Mouse (Mus musculus): ENCODE results near the gene Cass4. TPM values are rescaled to one million over a fixed set of nuclear protein-coding genes. Genes with fewer than 3 reads are reported as not detected.
A peak's percentile ranks its signal among the peaks of the same experiment; 100 is the strongest.

Cass4 gene
- polyA plus RNA-seq, 1 experiment from 2014 or later, result 0.22 TPM

DNA sequence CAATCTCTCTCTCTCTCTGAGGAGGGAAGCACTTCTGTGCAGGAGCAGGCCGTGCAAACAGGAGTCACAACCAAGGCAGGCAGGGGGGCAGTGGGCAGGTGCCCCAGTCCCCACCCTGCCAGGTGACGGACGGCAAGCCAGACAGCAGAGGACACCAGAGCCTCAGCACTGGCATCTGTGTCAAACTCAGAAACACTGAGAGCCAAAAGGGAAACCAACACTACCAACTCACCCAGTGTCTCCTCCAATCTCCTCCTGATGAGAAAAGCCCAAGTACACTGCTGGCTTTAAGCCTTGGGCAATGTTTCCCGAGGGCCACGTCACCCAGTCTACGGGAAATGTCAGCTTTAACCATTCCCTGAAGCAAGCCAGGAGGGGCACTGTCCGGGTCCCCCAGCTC lies 30.4 kb upstream of the Cass4 start:
- WGBS, result 85% methylated on average over 7 of the region's 7 CpGs

DNA sequence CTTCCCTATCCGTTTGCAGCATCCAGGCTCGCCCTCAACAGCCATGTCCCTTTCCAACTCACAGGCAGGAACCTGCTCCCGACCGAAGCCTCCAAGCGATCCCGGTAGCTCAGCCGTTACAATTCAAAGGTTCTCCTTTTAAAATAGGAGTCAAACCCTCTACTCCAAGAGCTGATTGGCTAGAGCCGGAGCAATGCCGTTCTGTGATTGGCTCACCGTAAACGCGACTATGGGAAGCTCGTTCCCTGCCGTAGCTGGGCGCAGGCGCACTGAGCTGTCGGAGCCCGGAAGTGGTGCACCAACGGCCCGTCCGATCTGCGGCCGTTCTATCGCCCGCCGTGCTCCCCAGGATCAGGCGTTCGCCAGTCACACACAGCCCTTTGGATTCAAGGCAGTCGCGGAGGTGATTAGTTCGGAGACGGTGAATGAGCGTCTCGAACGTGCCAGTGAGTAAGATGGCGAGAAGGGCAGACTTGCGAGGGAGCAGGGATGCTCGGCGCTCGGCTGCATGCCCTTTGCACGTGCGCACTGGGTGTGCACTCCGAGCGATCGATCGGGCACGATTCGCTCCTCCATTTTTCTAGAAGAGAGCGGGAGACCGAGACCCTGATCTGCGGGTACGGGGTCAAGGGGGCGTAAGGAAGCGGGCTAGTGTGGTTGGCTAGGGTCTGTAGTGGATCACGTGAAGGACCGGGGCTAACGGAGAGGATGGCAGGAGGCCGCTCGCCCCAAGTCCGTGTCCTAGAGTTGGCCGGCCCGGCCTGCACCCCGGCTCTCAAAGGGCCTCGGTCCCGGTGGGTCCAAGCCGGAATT lies 23.0 kb upstream of the Cass4 start, which contains the start of the genes Aurka and Cstf1:
TSS of gene Aurka (minus strand) at position 125 of the 813 bp plus-strand sequence.
TSS of gene Cstf1 (plus strand) at position 271 of the 813 bp plus-strand sequence.
- Histone ChIP-seq H3K4me3 (peak within 1 kb of the TSS; percentile 96), H3K27me3 (no peaks in the 10 kb centered on the region), H3K9me3 (no peaks in the 10 kb centered on the region), H3K4me1 (peaks cover 42% of the 10 kb centered on the region), H3K27ac (peak within 1 kb of the TSS; percentile 89), H3K9ac (peak within 1 kb of the TSS; percentile 98), H3K4me2 (peak within 1 kb of the TSS; percentile 80), H3K36me3 (peaks cover 51% of the 10 kb centered on the region)
- WGBS, result under 1% methylated on average over 66 of the region's 66 CpGs
- ATAC-seq (ENCODE audit: insufficient number of reproducible peaks, insufficient read depth, low FRiP score, low TSS enrichment, low read depth), result peak; percentile 96

More for the DNA sequence above, 30.4 kb upstream of the Cass4 start:
- no peak overlapping the region for H3K4me2 ChIP-seq
- H3K27me3 ChIP-seq, result no peaks in the 10 kb centered on the region
- H3K4me1 ChIP-seq, result peaks cover 15% of the 10 kb centered on the region
- H3K36me3 ChIP-seq, result peaks cover 90% of the 10 kb centered on the region
- no peak for ATAC-seq (ENCODE audit: insufficient number of reproducible peaks, insufficient read depth, low FRiP score, low TSS enrichment, low read depth)
- no peaks in the 10 kb centered on the region for H3K9me3 ChIP-seq
- H3K4me3 ChIP-seq, result no peak overlapping the region
- H3K9ac ChIP-seq, result no peak overlapping the region
- no peak overlapping the region for H3K27ac ChIP-seq

DNA sequence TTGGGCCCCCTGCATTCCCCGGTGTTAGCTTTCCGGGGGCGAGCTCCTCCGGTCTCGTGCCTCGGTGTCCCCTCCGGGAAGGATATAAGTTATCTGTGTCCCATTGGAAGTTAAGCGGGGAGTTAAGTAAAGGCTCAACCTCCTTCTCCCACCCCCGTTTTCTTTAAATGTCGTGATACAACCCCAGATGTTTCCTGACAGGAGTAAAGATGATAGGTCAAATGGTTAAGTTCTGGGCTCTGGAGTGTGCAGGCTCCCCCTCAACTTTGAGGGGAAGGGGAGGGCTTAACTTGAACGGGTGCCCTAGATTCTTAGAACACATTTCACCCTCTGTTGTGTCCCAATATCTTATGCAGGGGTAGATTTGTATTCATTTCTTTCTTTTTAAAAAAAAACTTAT lies 22.3 kb upstream of the Cass4 start:
- Histone ChIP-seq H3K27me3 (no peaks in the 10 kb centered on the region), H3K4me1 (peaks cover 42% of the 10 kb centered on the region), H3K36me3 (peaks cover 51% of the 10 kb centered on the region), H3K4me3 (peak overlapping the region; percentile 96), H3K4me2 (peak overlapping the region; percentile 80), H3K9me3 (no peaks in the 10 kb centered on the region), H3K27ac (peak overlapping the region; percentile 89), H3K9ac (peak overlapping the region; percentile 98)
- 0% methylated on average over 11 of the region's 11 CpGs for WGBS
- no peak for ATAC-seq (ENCODE audit: insufficient number of reproducible peaks, insufficient read depth, low FRiP score, low TSS enrichment, low read depth)

DNA sequence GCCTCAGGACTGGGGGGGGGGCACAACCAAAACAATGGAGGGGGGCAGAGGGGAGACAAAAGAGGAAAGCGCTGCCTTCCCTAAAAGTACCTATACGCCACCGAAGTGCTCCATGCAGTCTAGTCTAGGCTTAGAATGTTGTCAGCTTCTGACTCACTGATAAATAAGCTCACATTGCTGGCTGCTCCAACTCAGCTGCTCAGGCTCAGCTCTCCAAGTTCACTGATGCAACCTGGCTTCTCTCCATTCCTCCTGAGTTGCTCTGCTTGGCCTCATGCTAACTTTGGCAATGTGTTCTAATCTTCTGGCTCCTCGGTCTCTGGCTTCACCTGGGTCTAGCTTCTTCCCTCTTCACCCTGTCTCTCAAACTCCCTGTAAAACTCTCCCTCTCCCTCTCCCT lies 17.0 kb upstream of the Cass4 start:
- Histone ChIP-seq H3K4me1 (peaks cover 9% of the 10 kb centered on the region), H3K9me3 (no peaks in the 10 kb centered on the region), H3K27ac (no peak overlapping the region), H3K36me3 (peaks cover 84% of the 10 kb centered on the region), H3K4me2 (no peak overlapping the region), H3K27me3 (no peaks in the 10 kb centered on the region), H3K4me3 (no peak overlapping the region), H3K9ac (no peak overlapping the region)
- ATAC-seq (ENCODE audit: insufficient number of reproducible peaks, insufficient read depth, low FRiP score, low TSS enrichment, low read depth), result no peak
- 89% methylated on average over 4 of the region's 4 CpGs for WGBS

- WGBS, result 50% methylated on average over 5 of the region's 5 CpGs
- Histone ChIP-seq H3K4me2 (no peak overlapping the region), H3K27me3 (no peaks in the 10 kb centered on the region), H3K4me3 (no peak overlapping the region), H3K9ac (no peak overlapping the region), H3K9me3 (no peaks in the 10 kb centered on the region), H3K27ac (no peak overlapping the region), H3K36me3 (peaks cover 89% of the 10 kb centered on the region), H3K4me1 (peaks cover 4% of the 10 kb centered on the region; the same call in 1 of the 2 replicates)
- no peak for ATAC-seq (ENCODE audit: insufficient number of reproducible peaks, insufficient read depth, low FRiP score, low TSS enrichment, low read depth)
These were observed 16.5 kb upstream of the Cass4 start for GRCm38 (mm10) chr2:172376999-172377515.

GRCm38 (mm10) chr2:172378332-172378731 lies 15.3 kb upstream of the Cass4 start:
- WGBS, result 65% methylated on average over 7 of the region's 7 CpGs
- Histone ChIP-seq H3K36me3 (peaks cover 93% of the 10 kb centered on the region), H3K4me2 (no peak overlapping the region), H3K27ac (no peak overlapping the region), H3K27me3 (no peaks in the 10 kb centered on the region), H3K4me1 (no peaks in the 10 kb centered on the region), H3K4me3 (no peak overlapping the region), H3K9ac (no peak overlapping the region), H3K9me3 (no peaks in the 10 kb centered on the region)
- ATAC-seq (ENCODE audit: insufficient number of reproducible peaks, insufficient read depth, low FRiP score, low TSS enrichment, low read depth), result no peak

GRCm38 (mm10) chr2:172380513-172380912 lies 13.1 kb upstream of the Cass4 start:
- no peaks in the 10 kb centered on the region for H3K4me1 ChIP-seq
- no peaks in the 10 kb centered on the region for H3K9me3 ChIP-seq
- no peak for ATAC-seq (ENCODE audit: insufficient number of reproducible peaks, insufficient read depth, low FRiP score, low TSS enrichment, low read depth)
- no peak overlapping the region for H3K27ac ChIP-seq
- no peak overlapping the region for H3K9ac ChIP-seq
- no peak overlapping the region for H3K4me2 ChIP-seq
- H3K27me3 ChIP-seq, result no peaks in the 10 kb centered on the region
- peaks cover 74% of the 10 kb centered on the region for H3K36me3 ChIP-seq
- H3K4me3 ChIP-seq, result no peak overlapping the region
- 95% methylated on average over 17 of the region's 17 CpGs for WGBS

GRCm38 (mm10) chr2:172381341-172381740 lies 12.3 kb upstream of the Cass4 start:
- Histone ChIP-seq H3K4me2 (no peak overlapping the region), H3K4me3 (no peak overlapping the region), H3K27ac (no peak overlapping the region), H3K9me3 (no peaks in the 10 kb centered on the region), H3K9ac (no peak overlapping the region), H3K4me1 (no peaks in the 10 kb centered on the region), H3K27me3 (no peaks in the 10 kb centered on the region), H3K36me3 (peaks cover 66% of the 10 kb centered on the region)
- ATAC-seq (ENCODE audit: insufficient number of reproducible peaks, insufficient read depth, low FRiP score, low TSS enrichment, low read depth), result no peak
- WGBS, result 91% methylated on average over 11 of the region's 11 CpGs

- Histone ChIP-seq H3K27me3 (no peaks in the 10 kb centered on the region), H3K4me1 (no peaks in the 10 kb centered on the region), H3K9ac (no peak overlapping the region), H3K4me2 (no peak overlapping the region), H3K9me3 (no peaks in the 10 kb centered on the region), H3K36me3 (peaks cover 61% of the 10 kb centered on the region), H3K4me3 (no peak overlapping the region), H3K27ac (no peak overlapping the region)
- 87% methylated on average over 12 of the region's 12 CpGs for WGBS
- no peak for ATAC-seq (ENCODE audit: insufficient number of reproducible peaks, insufficient read depth, low FRiP score, low TSS enrichment, low read depth)
These were observed 11.7 kb upstream of the Cass4 start for GRCm38 (mm10) chr2:172381898-172382297.

DNA sequence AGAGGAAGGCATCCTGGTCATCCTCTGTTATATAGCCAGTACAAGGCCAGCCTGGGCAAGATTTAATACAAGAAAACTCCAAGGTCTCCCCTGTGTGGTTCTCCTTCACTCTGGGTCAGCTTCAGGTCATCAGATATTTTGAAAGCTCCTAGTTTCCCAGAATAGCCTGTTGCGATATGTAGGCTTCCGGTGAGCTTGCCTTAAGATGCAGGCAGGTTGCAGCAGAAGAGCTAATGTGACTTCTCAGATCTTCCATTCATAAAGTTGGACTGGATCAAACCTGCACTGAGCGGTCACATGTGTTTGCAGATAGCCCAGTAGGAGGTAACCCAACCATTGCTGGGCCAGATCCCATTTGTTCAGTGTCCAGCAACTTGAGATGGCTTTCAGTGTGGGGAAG lies 8.9 kb upstream of the Cass4 start:
- Histone ChIP-seq H3K4me2 (no peak overlapping the region), H3K4me3 (no peak overlapping the region), H3K9ac (no peak overlapping the region), H3K4me1 (no peaks in the 10 kb centered on the region), H3K36me3 (peaks cover 37% of the 10 kb centered on the region), H3K9me3 (no peaks in the 10 kb centered on the region), H3K27ac (no peak overlapping the region), H3K27me3 (no peaks in the 10 kb centered on the region)
- 94% methylated on average over 3 of the region's 3 CpGs for WGBS
- no peak for ATAC-seq (ENCODE audit: insufficient number of reproducible peaks, insufficient read depth, low FRiP score, low TSS enrichment, low read depth)

- WGBS, result 45% methylated on average over 6 of the region's 6 CpGs
These were observed 3.3 kb upstream of the Cass4 start for GRCm38 (mm10) chr2:172390341-172390740.

GRCm38 (mm10) chr2:172392041-172392521 lies 1.5 kb upstream of the Cass4 start:
- Histone ChIP-seq H3K36me3 (no peaks in the 10 kb centered on the region), H3K27me3 (no peaks in the 10 kb centered on the region), H3K4me3 (no peak overlapping the region), H3K9me3 (no peaks in the 10 kb centered on the region), H3K9ac (no peak overlapping the region), H3K4me2 (no peak overlapping the region), H3K4me1 (no peaks in the 10 kb centered on the region; the same call in 1 of the 2 replicates), H3K27ac (no peak overlapping the region)
- no peak for ATAC-seq (ENCODE audit: insufficient number of reproducible peaks, insufficient read depth, low FRiP score, low TSS enrichment, low read depth)
- 69% methylated on average over 10 of the region's 10 CpGs for WGBS

More at GRCm38 (mm10) chr2:172390341-172390740, 3.3 kb upstream of the Cass4 start:
- Histone ChIP-seq H3K4me1 (no peaks in the 10 kb centered on the region), H3K4me3 (no peak overlapping the region), H3K27ac (no peak overlapping the region), H3K9ac (no peak overlapping the region), H3K27me3 (no peaks in the 10 kb centered on the region), H3K4me2 (no peak overlapping the region), H3K36me3 (no peaks in the 10 kb centered on the region), H3K9me3 (no peaks in the 10 kb centered on the region)
- ATAC-seq (ENCODE audit: insufficient number of reproducible peaks, insufficient read depth, low FRiP score, low TSS enrichment, low read depth), result no peak

Measured in embryonic facial prominence, embryonic 13.5 days (tissue).